Mouse (Mus musculus) heart, adult 2 months (tissue): Measurements from ENCODE around the gene Prdm5.

Experiments
- CTCF ChIP-seq: fragments of 200-600 bp; IDR thresholded peaks from 2 replicates; pipeline ENCODE4 v1.8.1; 2022; ENCODE audit warnings: antibody characterized with exemption, mild to moderate bottlenecking, moderate library complexity
- EP300 ChIP-seq: fragments of 200-500 bp; IDR thresholded peaks from 2 replicates; pipeline ENCODE4 v1.6.1; 2011; ENCODE audit warnings: low read depth, low read length, control low read depth; ENCODE audit not compliant: insufficient read depth

GRCm38 (mm10) chr6:65864919-65865318 is 86.1 kb downstream of the Prdm5 start:
- TF ChIP-seq EP300 (no peak), CTCF (peak; percentile 56)
